Mouse (Mus musculus): ENCODE results near the gene Armc3.

- TF ChIP-seq CTCF (IDR thresholded peaks at IDR 0.05) (no peak), EP300 (IDR thresholded peaks at IDR 0.05) (no peak)
Measured at GRCm38 (mm10) chr2:19350167-19350566, 151.1 kb downstream of the Armc3 start.
